ENCODE assay signal across 8 mouse cellular contexts in the genomic region with DNA sequence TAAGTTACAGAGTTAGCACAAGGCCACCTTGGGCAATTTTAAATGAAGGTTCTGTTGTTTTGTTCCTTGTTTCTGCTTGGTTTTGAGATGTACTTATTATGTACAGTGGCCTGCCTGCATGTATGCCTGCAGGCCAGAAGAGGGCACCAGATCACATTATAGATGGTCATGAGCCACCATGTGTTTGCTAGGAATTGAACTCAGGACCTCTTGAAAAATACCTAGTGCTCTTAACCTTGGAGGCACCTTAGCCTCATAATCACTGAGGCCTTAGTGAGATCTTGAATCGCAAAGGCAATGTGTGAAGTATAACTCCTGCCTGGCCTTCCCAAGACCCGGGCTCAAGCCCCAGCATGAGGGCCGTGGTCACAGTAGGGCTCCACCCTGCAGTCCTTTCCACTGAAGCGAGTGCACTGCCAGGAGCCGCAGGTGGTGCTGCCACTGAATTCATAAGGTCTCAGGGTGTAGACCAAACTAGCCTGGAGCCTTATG. TPM values are rescaled to one million over a fixed set of nuclear protein-coding genes. Genes with fewer than 3 reads are reported as not detected.
DNase-seq lines count a peak whose midpoint lies in the region; ATAC-seq and TF ChIP-seq lines count a peak whose summit lies in the region.

No protein-coding gene starts in this region.

- ATAC-seq in Patski: no peak
- ATAC-seq in liver, embryonic 13.5 days (ENCODE audit: low read depth): peak; percentile 45
- ATAC-seq in erythroid progenitor cell, adult 5-6 weeks (replicated peaks; ENCODE audit: low FRiP score, poor library complexity, severe bottlenecking): no peak

- H3K27ac ChIP-seq in heart, adult 2 months: no peak overlapping the region; the same call in 1 of the 2 replicates
- H3K27ac ChIP-seq in heart, embryonic 10.5 days: no peak overlapping the region
- no peak overlapping the region for H3K27ac ChIP-seq in liver, embryonic 13.5 days

- DNase-seq in heart, adult 2 months: no peak
- DNase-seq in heart, embryonic 10.5 days (ENCODE audit: low spot score): no peak
- DNase-seq in 416B (ENCODE audit: low read depth): peak; percentile 62
- DNase-seq in Patski (ENCODE audit: low read depth, low spot score): no peak
- peak; percentile 32 for DNase-seq in liver, embryonic 13.5 days
- no peak for DNase-seq in frontal cortex, postnatal 36 days (ENCODE audit: low spot score in 2 of 2)
- DNase-seq in gastrocnemius, postnatal 14 days: no peak

- H3K36me3 ChIP-seq in heart, adult 2 months (ENCODE audit: control insufficient read depth, insufficient read depth, low read length): peaks cover 16% of the 10 kb centered on the region
- H3K36me3 ChIP-seq in heart, embryonic 10.5 days: peaks cover 35% of the 10 kb centered on the region
- peaks cover 85% of the 10 kb centered on the region for H3K36me3 ChIP-seq in liver, embryonic 13.5 days

- H3K4me3 ChIP-seq in heart, adult 2 months: no peak overlapping the region
- H3K4me3 ChIP-seq in heart, embryonic 10.5 days: no peak overlapping the region
- H3K4me3 ChIP-seq in liver, embryonic 13.5 days (replicated peaks): peak overlapping the region; percentile 10; the same call in 1 of the 2 replicates

- intact Hi-C loops in heart, adult 2 months (cut with DNase I): loop anchor here (2.0 kb wide), 2 partner anchors 119 to 301 kb away; no protein-coding TSS in a partner anchor
- intact Hi-C loops in gastrocnemius, postnatal 14 days (cut with DNase I; ENCODE audit: low total_unique reads): loop anchor here (5.0 to 10.0 kb wide), 4 partner anchors 237 to 477 kb away; no protein-coding TSS in a partner anchor

- no peak overlapping the region for H3K4me2 ChIP-seq in liver, embryonic 13.5 days

- POLR2A ChIA-PET in Patski (lab: Charles Lee): interaction anchor here (1.3 kb wide), 1 partner anchor 13 kb away, joined by 4 read pairs; no protein-coding TSS in a partner anchor

- no peaks in the 10 kb centered on the region for H3K27me3 ChIP-seq in heart, adult 2 months (ENCODE audit: control insufficient read depth, insufficient read depth, low read length)
- H3K27me3 ChIP-seq in heart, embryonic 10.5 days (ENCODE audit: insufficient read depth, poor library complexity, severe bottlenecking): no peaks in the 10 kb centered on the region
- H3K27me3 ChIP-seq in Patski: no peaks in the 10 kb centered on the region
- H3K27me3 ChIP-seq in liver, embryonic 13.5 days: no peaks in the 10 kb centered on the region

- in situ Hi-C loops in Patski (cut with MboI; ENCODE audit: low pct_unique_long_range_greater_than_20kb): loop anchor here (5.0 to 10.0 kb wide), 2 partner anchors 207 to 475 kb away; no protein-coding TSS in a partner anchor

- CTCF ChIA-PET in Patski (lab: Charles Lee): interaction anchor here (1.7 kb wide), 1 partner anchor 334 kb away, joined by 4 read pairs; no protein-coding TSS in a partner anchor

- H3K9me3 ChIP-seq in heart, embryonic 10.5 days: no peaks in the 10 kb centered on the region
- H3K9me3 ChIP-seq in liver, embryonic 13.5 days (replicated peaks): no peaks in the 10 kb centered on the region

- whole genome bisulfite sequencing in heart, adult 2 months: 83% methylated on average over 5 of the region's 5 CpGs
- WGBS in heart, embryonic 10.5 days: 85% methylated on average over 5 of the region's 5 CpGs
- 87% methylated on average over 5 of the region's 5 CpGs for WGBS in liver, embryonic 13.5 days (ENCODE audit: insufficient replicate concordance)

- H3K79me2 ChIP-seq in heart, adult 2 months (replicated peaks; ENCODE audit: control insufficient read depth, insufficient read depth, low read length): peaks cover 9% of the 10 kb centered on the region

- peaks cover 22% of the 10 kb centered on the region for H3K4me1 ChIP-seq in heart, adult 2 months (ENCODE audit: control insufficient read depth, insufficient read depth, low read length)
- peaks cover 51% of the 10 kb centered on the region for H3K4me1 ChIP-seq in heart, embryonic 10.5 days
- peaks cover 77% of the 10 kb centered on the region for H3K4me1 ChIP-seq in liver, embryonic 13.5 days (replicated peaks)

- H3K9ac ChIP-seq in heart, adult 2 months (ENCODE audit: low read depth, low read length): no peak overlapping the region
- no peak overlapping the region for H3K9ac ChIP-seq in liver, embryonic 13.5 days

- peak; percentile 94; the same call in 1 of the 2 replicates for TF ChIP-seq CTCF in heart, adult 2 months (IDR thresholded peaks at IDR 0.05)
- TF ChIP-seq CTCF in Patski (IDR thresholded peaks at IDR 0.05): peak; percentile 84

- no peak for TF ChIP-seq POLR2A in heart, adult 2 months (IDR thresholded peaks at IDR 0.05; ENCODE audit: insufficient read depth, low read depth, low read length)

- TF ChIP-seq EP300 in heart, adult 2 months (IDR thresholded peaks at IDR 0.05; ENCODE audit: insufficient read depth, low read depth, low read length): no peak

RNA-seq across cellular contexts. Expression of a gene that starts 6.6 kb away (rescaled TPM):
- total RNA-seq in heart, adult 2 months (2021): 100 to 1,000 TPM; 328 to 349 TPM
- polyA plus RNA-seq in heart, adult 2 months (2012; rRNA removed): 48.8 and 109 TPM in 2 replicates
- 92.7 and 104 TPM in 2 replicates for polyA plus RNA-seq in heart, embryonic 10.5 days (2016; fragmentation: Nextera tagmentation; extraction: Ambion mirVana)
- 68.6 TPM for polyA plus RNA-seq in Patski (2021)
- polyA plus RNA-seq in liver, embryonic 13.5 days (2015; fragmentation: Nextera tagmentation; extraction: Ambion mirVana): 81.7 and 96.5 TPM in 2 replicates
- 271 and 342 TPM in 2 replicates for total RNA-seq in erythroid progenitor cell, adult 5-6 weeks (2015; ENCODE audit: low replicate concordance)
- total RNA-seq in erythroid progenitor cell, adult 5-6 weeks (2017; ENCODE audit: low replicate concordance): 296 and 327 TPM in 2 replicates
- total RNA-seq in gastrocnemius, postnatal 14 days (2021): 100 to 1,000 TPM; 173 to 192 TPM

RNA-seq across cellular contexts. Expression of a gene that starts 42.4 kb away (rescaled TPM):
- total RNA-seq in heart, adult 2 months (2021): 10 to 100 TPM; 89.5 to 89.7 TPM
- polyA plus RNA-seq in heart, adult 2 months (2012; rRNA removed): 48.8 and 98.2 TPM in 2 replicates
- polyA plus RNA-seq in heart, embryonic 10.5 days (2016; fragmentation: Nextera tagmentation; extraction: Ambion mirVana): 328 and 389 TPM in 2 replicates
- polyA plus RNA-seq in Patski (2021): 132 TPM
- 183 and 200 TPM in 2 replicates for polyA plus RNA-seq in liver, embryonic 13.5 days (2015; fragmentation: Nextera tagmentation; extraction: Ambion mirVana)
- total RNA-seq in erythroid progenitor cell, adult 5-6 weeks (2015; ENCODE audit: low replicate concordance): 183 and 257 TPM in 2 replicates
- total RNA-seq in erythroid progenitor cell, adult 5-6 weeks (2017; ENCODE audit: low replicate concordance): 59.2 and 65.6 TPM in 2 replicates
- 100 to 1,000 TPM in 1 of 2 experiments, 10 to 100 TPM in 1; 91.7 to 110 TPM for total RNA-seq in gastrocnemius, postnatal 14 days (2021)

RNA-seq across cellular contexts. Expression of a gene that starts 55.6 kb away (rescaled TPM):
- 100 to 1,000 TPM; 426 to 448 TPM for total RNA-seq in heart, adult 2 months (2021)
- polyA plus RNA-seq in heart, adult 2 months (2012; rRNA removed): 684 and 1,165 TPM in 2 replicates
- polyA plus RNA-seq in heart, embryonic 10.5 days (2016; fragmentation: Nextera tagmentation; extraction: Ambion mirVana): 445 and 534 TPM in 2 replicates
- 198 TPM for polyA plus RNA-seq in Patski (2021)
- polyA plus RNA-seq in liver, embryonic 13.5 days (2015; fragmentation: Nextera tagmentation; extraction: Ambion mirVana): 255 and 265 TPM in 2 replicates
- 72.5 and 85.8 TPM in 2 replicates for total RNA-seq in erythroid progenitor cell, adult 5-6 weeks (2015; ENCODE audit: low replicate concordance)
- 31.6 and 34.5 TPM in 2 replicates for total RNA-seq in erythroid progenitor cell, adult 5-6 weeks (2017; ENCODE audit: low replicate concordance)
- 100 to 1,000 TPM; 224 to 246 TPM for total RNA-seq in gastrocnemius, postnatal 14 days (2021)

Comparison
In these comparisons a context has a peak if more than half of its experiments do, and no peak if none do; other contexts are left out.
1. DNase-seq: peak in 416B (single experiment) and liver, embryonic 13.5 days (single experiment); none in heart, adult 2 months (0 of 2), heart, embryonic 10.5 days (single experiment), Patski (single experiment), frontal cortex, postnatal 36 days (0 of 2) and gastrocnemius, postnatal 14 days (single experiment).